Mouse (Mus musculus) neural tube, embryonic 11.5 days (tissue): ENCODE data around the gene Rbm34. TPM values are rescaled to one million over a fixed set of nuclear protein-coding genes. Genes with fewer than 3 reads are reported as not detected.
"Not testable (repeated sequence)": the region's sequence is repeated elsewhere in the genome, so short reads cannot be mapped to it uniquely, and the experiment has no call there.

Experiments used
- ATAC-seq: fragments of 200-750 bp; cut with Nextera tagmentation; 2 replicates; pipeline ENCODE4 v1.8.0; 2017; ENCODE audit warnings: moderate number of reproducible peaks, mild to moderate bottlenecking, moderate TSS enrichment, moderate library complexity; ENCODE audit not compliant: insufficient read depth, low FRiP score, low TSS enrichment
- DNase-seq: peaks from one replicate; pipeline ENCODE4 v3.0.0-alpha.2; 2015; ENCODE audit warnings: low spot score
- H3K27ac ChIP-seq: fragments of 300-500 bp; sonication (generic); 2 replicates; pipeline ENCODE4 v1.5.1; 2014; ENCODE audit warnings: low read depth, mild to moderate bottlenecking, low read length
- H3K27me3 ChIP-seq: fragments of 300-500 bp; sonication (generic); 2 replicates; pipeline ENCODE4 v1.6.1; 2014; ENCODE audit warnings: mild to moderate bottlenecking, low read length, mixed read lengths; ENCODE audit not compliant: control insufficient read depth, insufficient read depth
- H3K36me3 ChIP-seq: fragments of 300-500 bp; sonication (generic); 2 replicates; pipeline ENCODE4 v1.6.1; 2014; ENCODE audit warnings: mild to moderate bottlenecking, low read length, moderate library complexity, mixed read lengths; ENCODE audit not compliant: control insufficient read depth, insufficient read depth
- H3K4me1 ChIP-seq: fragments of 300-500 bp; sonication (generic); 2 replicates; pipeline ENCODE4 v1.6.1; 2014; ENCODE audit warnings: low read length, mixed read lengths; ENCODE audit not compliant: control insufficient read depth, insufficient read depth
- H3K4me2 ChIP-seq: fragments of 300-500 bp; sonication (generic); 2 replicates; pipeline ENCODE4 v1.6.1; 2014; ENCODE audit warnings: low read depth, mild to moderate bottlenecking, moderate library complexity
- H3K4me3 ChIP-seq: fragments of 300-500 bp; sonication (generic); 2 replicates; pipeline ENCODE4 v1.5.1; 2014; ENCODE audit warnings: low read depth, low read length
- H3K9ac ChIP-seq: fragments of 300-500 bp; sonication (generic); 2 replicates; pipeline ENCODE4 v1.6.1; 2014; ENCODE audit warnings: mild to moderate bottlenecking, low read length
- H3K9me3 ChIP-seq: fragments of 300-500 bp; sonication (generic); 2 replicates; pipeline ENCODE4 v1.6.1; 2016; ENCODE audit warnings: low read length; ENCODE audit not compliant: control insufficient read depth
- WGBS: fragments of 180-500 bp; shearing (Covaris S2); extraction: QIAGEN DNeasy Blood & Tissue Kit; methylation state at CpG from one replicate; pipeline ENCODE4 v1.1.7; 2014; 5-methylcytosine and 5-hydroxymethylcytosine counted together
- polyA plus RNA-seq: library from polyadenylated mRNA; unstranded; fragments of >200 nt; fragmentation: Nextera tagmentation; extraction: Ambion mirVana; gene quantifications from 2 replicates; pipeline ENCODE4 v1.2.1, GENCODE M21; 2014

Gene Rbm34
- polyA plus RNA-seq, 1 experiment from 2014 or later = 27.3 TPM

DNA sequence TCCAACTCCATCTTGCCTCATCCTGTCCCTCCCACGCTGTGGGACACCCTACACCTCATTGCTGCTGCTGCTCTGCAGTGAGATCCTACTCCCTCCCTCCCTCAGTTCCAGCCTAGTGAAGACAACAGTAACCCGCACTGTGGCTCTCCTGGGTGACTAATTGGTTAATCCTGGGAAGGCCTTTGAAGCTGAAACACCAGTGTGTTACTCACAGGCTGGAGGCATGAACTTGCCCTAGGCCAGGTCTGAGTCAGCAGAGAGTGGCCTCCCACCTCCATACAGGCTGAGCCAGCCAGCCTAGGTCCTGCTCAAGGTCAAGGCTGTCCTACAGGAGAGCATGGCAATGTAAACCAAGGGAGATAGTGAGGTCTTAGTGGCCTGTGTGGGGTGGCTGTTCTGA is 51.6 kb downstream of the Rbm34 start:
- Histone ChIP-seq H3K9me3 (no peaks in the 10 kb centered on the region), H3K4me1 (peaks cover 4% of the 10 kb centered on the region; the same call in 1 of the 2 replicates), H3K27ac (no peak overlapping the region), H3K36me3 (no peaks in the 10 kb centered on the region), H3K9ac (no peak overlapping the region), H3K4me3 (no peak overlapping the region), H3K27me3 (no peaks in the 10 kb centered on the region), H3K4me2 (no peak overlapping the region)
- no peak for DNase-seq
- ATAC-seq = no peak
- 61% methylated on average over 2 of the region's 2 CpGs for WGBS

DNA sequence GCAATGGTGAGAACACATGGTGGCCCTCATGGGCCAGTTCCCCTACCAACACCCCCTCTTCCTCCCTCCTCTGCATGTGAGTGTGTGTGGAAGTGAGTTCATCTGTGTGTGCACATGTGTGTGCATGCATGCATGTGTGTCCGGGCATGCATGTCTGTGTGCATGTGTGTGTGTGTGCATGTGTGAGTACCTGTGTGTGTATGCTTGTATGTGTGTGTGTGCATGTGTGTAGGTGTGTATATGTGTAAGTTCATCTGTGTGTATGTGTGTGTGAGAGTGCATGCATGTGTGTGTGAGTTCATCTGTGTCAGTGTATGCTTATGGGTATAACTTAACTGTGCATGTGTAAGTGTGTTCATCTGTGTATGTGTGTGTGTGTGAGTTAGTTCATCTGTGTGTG is 52.5 kb downstream of the Rbm34 start:
- Histone ChIP-seq H3K9ac (no peak overlapping the region), H3K4me1 (peaks cover 4% of the 10 kb centered on the region; the same call in 1 of the 2 replicates), H3K4me3 (no peak overlapping the region), H3K27ac (no peak overlapping the region), H3K4me2 (no peak overlapping the region), H3K36me3 (no peaks in the 10 kb centered on the region), H3K9me3 (no peaks in the 10 kb centered on the region), H3K27me3 (no peaks in the 10 kb centered on the region)
- 92% methylated on average over 1 of the region's 1 CpGs for WGBS
- DNase-seq (no peak), ATAC-seq (no peak)

GRCm38 (mm10) chr8:126917179-126917905 is 53.5 kb downstream of the Rbm34 start:
- Histone ChIP-seq H3K4me3 (no peak overlapping the region), H3K9me3 (no peaks in the 10 kb centered on the region), H3K27ac (no peak overlapping the region), H3K36me3 (no peaks in the 10 kb centered on the region), H3K27me3 (no peaks in the 10 kb centered on the region), H3K4me2 (no peak overlapping the region), H3K9ac (no peak overlapping the region), H3K4me1 (peaks cover 4% of the 10 kb centered on the region; the same call in 1 of the 2 replicates)
- 65% methylated on average over 6 of the region's 6 CpGs for WGBS
- DNase-seq (no peak), ATAC-seq (no peak)

- H3K27ac ChIP-seq = no peak overlapping the region
- H3K4me2 ChIP-seq = no peak overlapping the region
- no peaks in the 10 kb centered on the region for H3K36me3 ChIP-seq
These were observed 54.3 kb downstream of the Rbm34 start for GRCm38 (mm10) chr8:126916611-126917010.

DNA sequence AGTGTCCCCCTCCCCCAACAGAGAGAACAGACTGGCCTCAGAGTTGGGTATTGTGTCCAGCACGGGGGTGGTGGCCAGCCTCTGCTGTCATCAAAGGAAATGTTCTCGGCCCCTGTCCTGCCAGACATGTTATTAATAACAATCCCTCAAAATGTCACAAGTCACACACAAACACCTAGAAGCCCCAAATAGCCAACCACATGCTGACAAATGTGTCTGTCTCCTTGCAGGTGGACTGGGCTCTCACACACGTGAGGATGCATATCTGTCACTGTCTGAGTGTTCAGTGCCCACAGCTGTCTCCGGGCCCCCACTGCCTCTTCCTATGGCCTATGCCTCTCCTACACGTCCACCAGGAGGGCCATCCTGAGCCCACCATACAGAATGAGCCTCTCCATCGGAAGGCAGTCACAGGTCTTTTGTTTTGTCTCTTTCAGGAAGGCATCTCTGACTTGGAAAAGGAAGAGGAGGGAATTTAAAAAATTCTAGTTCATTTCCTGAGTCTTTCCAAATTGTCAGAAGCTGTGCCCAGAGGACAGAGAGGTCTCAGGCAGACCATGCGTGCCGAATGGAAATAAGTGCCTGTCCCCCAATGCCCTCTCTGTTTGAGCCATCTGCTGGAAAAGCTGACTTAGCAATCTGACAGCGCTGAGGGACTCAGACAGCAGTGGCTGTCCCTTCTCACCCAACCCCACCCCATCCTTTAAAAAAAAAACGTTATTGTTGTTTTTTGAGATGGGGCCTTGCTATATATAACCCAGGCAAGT is 56.1 kb downstream of the Rbm34 start:
- H3K4me2 ChIP-seq = no peak overlapping the region
- no peak overlapping the region for H3K9ac ChIP-seq
- no peaks in the 10 kb centered on the region for H3K9me3 ChIP-seq
- H3K4me3 ChIP-seq = no peak overlapping the region
- 31% methylated on average over 10 of the region's 10 CpGs for WGBS
- H3K27ac ChIP-seq = no peak overlapping the region
- peaks cover 4% of the 10 kb centered on the region; the same call in 1 of the 2 replicates for H3K4me1 ChIP-seq
- ATAC-seq = no peak
- no peaks in the 10 kb centered on the region for H3K36me3 ChIP-seq
- DNase-seq = no peak
- H3K27me3 ChIP-seq = no peaks in the 10 kb centered on the region

More at GRCm38 (mm10) chr8:126916611-126917010, 54.3 kb downstream of the Rbm34 start:
- Histone ChIP-seq H3K4me1 (peaks cover 4% of the 10 kb centered on the region; the same call in 1 of the 2 replicates), H3K4me3 (no peak overlapping the region), H3K9me3 (no peaks in the 10 kb centered on the region), H3K27me3 (no peaks in the 10 kb centered on the region), H3K9ac (no peak overlapping the region)
- no peak for DNase-seq
- 90% methylated on average over 4 of the region's 4 CpGs for WGBS
- no peak for ATAC-seq

- H3K36me3 ChIP-seq, H3K9ac ChIP-seq, H3K4me2 ChIP-seq, DNase-seq, ATAC-seq, H3K4me3 ChIP-seq, H3K27me3 ChIP-seq, H3K9me3 ChIP-seq, H3K27ac ChIP-seq, H3K4me1 ChIP-seq: not testable (repeated sequence)
- 65% methylated on average over 9 of the region's 10 CpGs for WGBS
These were observed 56.8 kb downstream of the Rbm34 start for GRCm38 (mm10) chr8:126914107-126914490.

GRCm38 (mm10) chr8:126913241-126914106 is 57.4 kb downstream of the Rbm34 start:
- Histone ChIP-seq H3K36me3 (no peaks in the 10 kb centered on the region), H3K9ac (no peak overlapping the region), H3K27me3 (no peaks in the 10 kb centered on the region), H3K4me1 (peaks cover 4% of the 10 kb centered on the region; the same call in 1 of the 2 replicates), H3K4me2 (no peak overlapping the region), H3K27ac (no peak overlapping the region), H3K9me3 (no peaks in the 10 kb centered on the region), H3K4me3 (no peak overlapping the region)
- no peak for DNase-seq
- whole genome bisulfite sequencing = 60% methylated on average over 12 of the region's 12 CpGs
- no peak for ATAC-seq

DNA sequence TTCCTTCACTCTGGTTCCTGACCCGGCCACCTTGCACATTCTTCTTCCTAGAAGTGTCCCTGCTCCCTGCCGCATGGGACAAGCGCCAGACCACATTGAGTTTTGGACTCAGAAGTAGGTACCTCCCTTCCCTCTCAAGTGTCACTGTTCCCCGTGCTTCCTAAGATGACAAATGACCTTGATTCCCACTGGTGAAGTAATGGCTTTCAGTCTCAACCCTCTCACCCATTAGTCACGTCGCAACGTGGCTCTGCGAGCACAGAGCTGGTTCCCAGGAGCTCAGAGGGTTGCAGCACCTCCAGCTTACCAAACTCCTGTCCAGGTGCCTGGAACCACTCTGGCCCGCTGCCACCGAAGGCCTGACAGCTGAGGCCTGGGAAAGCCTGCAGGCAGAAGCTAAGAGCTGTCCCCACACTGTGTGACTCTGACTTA is 61.5 kb downstream of the Rbm34 start:
- no peaks in the 10 kb centered on the region for H3K36me3 ChIP-seq
- DNase-seq (no peak), ATAC-seq (no peak)
- H3K27ac ChIP-seq = no peak overlapping the region
- no peaks in the 10 kb centered on the region; the same call in 1 of the 2 replicates for H3K4me1 ChIP-seq
- H3K9me3 ChIP-seq = no peaks in the 10 kb centered on the region
- no peak overlapping the region for H3K9ac ChIP-seq
- WGBS = 74% methylated on average over 10 of the region's 10 CpGs
- H3K4me2 ChIP-seq = no peak overlapping the region
- no peak overlapping the region for H3K4me3 ChIP-seq
- no peaks in the 10 kb centered on the region for H3K27me3 ChIP-seq
